Mouse (Mus musculus) MEL (cell line): Measurements from ENCODE around the gene Ripor2.

Experiments used
- CTCF ChIP-seq, 3 experiments: IDR thresholded peaks in 2 of 3; conservative IDR thresholded peaks in 1 of 3; 2 replicates each; pipeline ENCODE4 v1.5.1; 2011 to 2012; ENCODE audit warnings: low read length in 3 of 3, low read depth in 2 of 3, mild to moderate bottlenecking in 2 of 3, improper control_type of control experiment in 1 of 3, inconsistent platforms in 1 of 3, mixed read lengths in 1 of 3, moderate library complexity in 1 of 3; ENCODE audit not compliant: control insufficient read depth in 1 of 3, insufficient read depth in 1 of 3, poor library complexity in 1 of 3, severe bottlenecking in 1 of 3
- ELF1 ChIP-seq: IDR thresholded peaks from 2 replicates; pipeline ENCODE4 v1.6.1; 2014; ENCODE audit warnings: low read depth, mild to moderate bottlenecking, inconsistent platforms, low read length, improper control_type of control experiment, moderate library complexity
- GATA1 ChIP-seq: IDR thresholded peaks from 2 replicates; pipeline ENCODE4 v1.6.1; 2011; ENCODE audit warnings: low read depth, low read length, improper control_type of control experiment

DNA sequence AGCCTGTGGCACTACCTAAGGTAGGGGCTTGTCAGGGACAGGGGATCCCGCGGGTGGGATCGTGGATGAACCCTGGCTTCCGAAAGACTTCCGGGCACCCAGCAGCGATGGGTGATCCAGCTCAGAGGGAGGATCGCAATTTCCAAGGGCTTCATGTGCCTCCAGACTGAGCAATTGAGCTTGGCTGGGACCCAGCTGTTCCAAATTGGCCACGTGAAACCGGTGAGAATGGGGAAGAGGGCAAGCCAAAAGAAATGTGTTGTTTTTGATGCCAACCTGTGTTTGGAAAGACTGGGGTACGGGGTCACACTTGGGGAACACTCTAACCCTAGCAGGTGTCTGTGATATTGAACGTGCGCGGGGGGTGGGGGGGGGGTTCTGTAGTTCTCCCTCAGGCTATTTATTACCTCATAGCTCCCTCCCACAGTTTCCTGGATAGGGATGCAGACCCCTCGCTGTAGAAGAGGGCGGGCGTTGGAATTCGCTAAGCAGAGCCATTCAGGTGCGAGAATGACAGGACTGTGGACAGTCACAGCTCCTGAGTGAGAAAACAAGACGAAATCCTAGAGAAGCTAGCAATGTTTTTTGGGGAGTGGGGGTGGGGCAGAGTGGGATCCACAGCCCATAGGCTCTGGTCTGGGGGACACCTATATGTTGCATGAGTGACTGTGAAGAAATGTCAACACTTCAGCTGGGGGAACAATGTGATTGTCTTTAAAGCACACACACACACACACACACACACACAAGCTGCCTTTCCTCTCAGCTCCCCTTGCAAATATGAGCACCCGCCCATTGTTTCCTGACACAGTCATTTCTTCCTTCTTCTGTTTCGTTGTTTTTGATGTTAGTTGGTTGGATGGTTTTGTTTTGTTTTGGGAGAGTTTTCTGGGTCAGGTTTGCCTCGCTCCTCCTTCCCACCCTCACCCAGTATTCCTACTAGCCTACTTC lies 57.5 kb downstream of the Ripor2 start:
- TF ChIP-seq GATA1 (no peak), CTCF (IDR thresholded peaks at IDR 0.05 in 2 of 3, conservative IDR thresholded peaks at IDR 0.05 in 1 of 3; ENCODE audit: control insufficient read depth in 1 of 3, insufficient read depth in 1 of 3, low read depth in 2 of 3, low read length in 3 of 3, poor library complexity in 1 of 3, severe bottlenecking in 1 of 3) (no peak), ELF1 (no peak)
